Mouse (Mus musculus) liver, embryonic 14.5 days (tissue): ENCODE measurements around the gene Csad.

Source experiments
- CTCF ChIP-seq: IDR thresholded peaks from 2 replicates; pipeline ENCODE4 v1.5.1; 2016; ENCODE audit warnings: antibody characterized with exemption, low read depth, control low read depth
- EP300 ChIP-seq: IDR thresholded peaks from 2 replicates; pipeline ENCODE4 v1.6.1; 2016; ENCODE audit warnings: antibody characterized with exemption, low read depth

DNA sequence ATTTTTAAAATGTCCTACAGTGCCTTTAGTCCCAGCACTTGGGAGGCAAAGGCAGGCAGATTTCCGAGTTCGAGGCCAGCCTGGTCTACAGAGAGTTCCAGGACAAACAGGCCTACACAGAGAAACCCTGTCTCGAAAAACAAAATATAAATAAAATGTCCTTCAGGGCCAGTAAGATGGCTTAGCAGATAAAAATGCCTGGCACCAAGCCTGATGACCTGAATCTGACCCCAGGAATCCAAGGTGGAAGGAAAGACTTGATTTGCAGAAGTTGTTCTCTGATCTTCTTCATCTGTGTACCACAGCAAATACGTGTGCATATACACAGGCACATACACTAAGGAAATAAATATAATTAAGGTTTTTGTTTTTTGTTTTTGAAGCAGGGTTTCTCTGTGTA is 9.2 kb downstream of the Csad start:
- no peak for TF ChIP-seq CTCF
- no peak for TF ChIP-seq EP300
